Mouse (Mus musculus): ENCODE data around the gene Repin1.

Gene Repin1

GRCm38 (mm10) chr6:48593158-48594042 lies at the start of gene Repin1, which contains the start of gene Gm44965:
Repin1 (plus strand) TSS chr6:48593883.
Gm44965 (plus strand) TSS chr6:48593941.
- DNase-seq = peak; percentile 91 to 93

DNA sequence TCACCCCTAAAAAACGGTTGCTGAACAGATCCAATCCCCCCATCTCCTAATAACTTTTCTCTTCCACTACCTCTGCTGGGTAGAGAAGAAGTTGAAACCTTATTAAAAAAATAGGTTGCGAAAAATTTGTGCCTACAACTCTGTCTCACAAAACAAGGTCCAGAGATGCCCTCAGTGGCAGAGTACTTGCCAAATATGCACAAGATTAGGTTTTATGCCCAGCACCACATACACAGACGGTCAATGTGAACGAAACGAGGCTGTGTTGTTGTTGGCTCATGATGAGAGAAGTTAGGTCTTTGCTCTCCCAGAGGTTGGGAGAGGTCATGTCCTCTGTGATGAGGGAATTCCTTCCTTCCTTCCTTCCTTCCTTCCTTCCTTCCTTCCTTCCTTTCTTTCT lies 48.4 kb upstream of the Repin1 start:
- no peak for DNase-seq

GRCm38 (mm10) chr6:48546271-48546670 lies 47.4 kb upstream of the Repin1 start:
- DNase-seq = peak in 1 of 2 experiments; percentile 48

DNA sequence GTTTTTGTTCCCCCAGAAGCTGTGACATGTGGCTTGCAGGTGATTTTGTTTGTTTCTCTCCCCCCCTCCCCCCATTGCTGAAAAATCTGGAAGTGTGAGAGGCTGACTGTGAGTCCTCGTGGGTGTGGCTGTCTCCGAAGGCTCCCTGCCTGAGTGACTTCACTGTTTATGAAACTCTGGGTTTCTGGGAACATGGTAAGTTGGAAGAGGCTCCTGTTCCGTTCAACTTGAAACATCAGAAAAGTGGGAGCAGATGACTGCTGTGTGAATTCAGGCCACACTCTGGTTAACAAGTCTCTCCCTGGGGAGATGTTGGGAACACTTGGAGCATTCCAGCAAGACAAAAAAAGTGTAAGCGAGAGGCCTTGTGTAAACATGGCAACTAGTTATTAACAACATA lies 46.8 kb upstream of the Repin1 start:
- DNase-seq = peak; percentile 38 to 69

GRCm38 (mm10) chr6:48548314-48548713 lies 45.4 kb upstream of the Repin1 start:
- no peak for DNase-seq

- DNase-seq = peak; percentile 27 to 36
Measured at GRCm38 (mm10) chr6:48552918-48553317, 40.8 kb upstream of the Repin1 start.

GRCm38 (mm10) chr6:48553819-48554218 lies 39.9 kb upstream of the Repin1 start:
- no peak for DNase-seq

GRCm38 (mm10) chr6:48554280-48555103 lies 39.2 kb upstream of the Repin1 start, which contains the start of gene Lrrc61:
Lrrc61 (plus strand) TSS chr6:48554796.
- DNase-seq = peak; percentile 98 to 99

DNA sequence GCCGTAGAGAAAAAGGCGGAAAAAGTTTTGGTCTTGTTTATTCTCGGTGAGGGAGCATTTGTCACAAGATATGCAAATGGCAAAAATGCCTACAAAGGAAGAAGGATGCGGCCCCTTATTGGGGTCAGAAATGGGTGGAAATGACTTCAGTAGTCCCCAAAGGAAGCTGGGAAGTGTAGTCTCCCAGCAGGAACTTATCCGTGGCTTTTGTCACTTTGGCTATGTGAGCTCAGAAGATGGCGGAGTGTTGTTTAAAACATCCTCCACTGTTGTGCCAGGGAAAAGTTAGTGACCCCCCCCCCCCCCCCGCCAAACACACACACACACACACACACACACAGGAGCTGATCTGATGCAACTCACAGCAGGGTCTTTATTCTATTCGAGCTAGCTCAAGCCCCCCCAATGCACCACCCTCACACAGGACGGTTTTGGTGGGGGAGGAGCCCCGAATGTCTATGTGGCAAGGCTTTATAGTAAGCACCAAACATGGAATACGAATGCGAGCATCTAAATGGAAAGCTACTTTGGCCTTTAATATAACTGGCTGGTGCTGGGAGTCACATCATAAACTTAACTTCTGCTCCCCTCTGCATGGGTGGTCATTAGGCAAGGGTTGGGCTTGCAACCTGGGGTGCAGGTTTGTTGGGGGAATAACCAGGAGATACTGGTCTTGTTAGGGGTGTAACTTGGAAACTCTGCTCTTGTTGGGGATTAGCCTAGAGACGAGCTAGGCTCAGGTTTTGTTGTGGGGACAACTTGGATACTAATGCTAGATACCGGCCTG lies 38.4 kb upstream of the Repin1 start:
- DNase-seq = peak; percentile 66 to 83

DNA sequence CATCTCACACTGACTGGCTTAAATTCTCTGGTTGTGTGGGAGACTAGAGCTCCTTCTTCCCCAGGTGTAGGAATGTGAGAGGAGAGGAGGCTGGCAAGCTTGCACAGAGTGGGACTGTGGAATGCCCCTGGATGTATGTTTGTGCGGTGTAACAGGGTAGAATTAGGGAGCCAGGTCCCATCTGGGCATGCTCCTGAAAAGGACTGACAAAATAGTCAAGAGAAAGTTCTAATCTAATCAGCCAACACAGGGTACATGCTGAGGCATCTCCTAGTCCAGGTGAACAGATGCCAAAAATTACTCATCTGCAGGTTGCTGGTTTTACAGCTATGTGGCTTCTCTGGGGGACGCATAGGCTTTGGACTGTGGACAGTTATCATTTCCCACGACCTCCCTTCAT lies 37.7 kb upstream of the Repin1 start:
- no peak for DNase-seq

GRCm38 (mm10) chr6:48565693-48566310 lies 27.9 kb upstream of the Repin1 start:
- no peak for DNase-seq

GRCm38 (mm10) chr6:48566312-48566711 lies 27.4 kb upstream of the Repin1 start:
- peak; percentile 50 to 53 for DNase-seq

- DNase-seq = peak in 1 of 2 experiments; percentile 30
Measured at GRCm38 (mm10) chr6:48568036-48568984, 25.4 kb upstream of the Repin1 start.

DNA sequence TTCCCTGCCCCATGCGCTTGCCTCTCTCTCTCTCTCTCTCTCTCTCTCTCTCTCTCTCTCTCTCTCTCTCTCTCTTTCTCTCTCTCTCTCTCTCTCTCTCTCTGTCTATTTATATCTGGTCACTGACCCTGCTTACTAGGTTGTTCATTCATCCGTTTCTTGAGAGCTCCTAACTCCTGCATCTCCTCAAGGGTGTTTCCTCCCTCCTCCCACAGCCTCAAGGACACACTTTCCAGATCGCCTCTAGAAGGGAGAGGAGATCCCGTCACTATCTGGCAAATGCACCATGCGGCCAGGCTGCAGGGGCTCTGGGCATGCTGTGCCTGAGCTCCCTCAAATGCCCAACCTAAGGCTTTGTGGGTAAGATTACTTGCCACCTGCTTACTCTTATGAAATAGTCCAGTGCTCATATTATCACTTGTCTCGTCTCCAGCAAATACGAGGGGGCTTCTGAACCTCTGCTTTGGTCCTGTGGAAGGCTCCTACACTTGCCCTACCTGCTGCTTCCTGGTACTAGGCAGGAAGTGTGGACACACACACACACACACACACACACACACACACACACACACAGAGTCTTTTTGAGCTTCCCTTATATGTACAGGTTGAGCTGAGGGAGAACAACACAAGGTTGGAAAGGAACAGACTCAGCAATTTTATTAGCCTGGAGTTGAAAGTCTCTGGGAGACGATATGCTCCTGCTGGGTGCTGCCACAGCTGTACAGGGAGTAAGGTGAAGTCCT lies 24.4 kb upstream of the Repin1 start:
- DNase-seq = no peak

GRCm38 (mm10) chr6:48572014-48572413 lies 21.7 kb upstream of the Repin1 start:
- DNase-seq = no peak

GRCm38 (mm10) chr6:48572572-48573061 lies 21.1 kb upstream of the Repin1 start, which contains the start of gene Rarres2:
Rarres2 (minus strand) TSS chr6:48572789.
- DNase-seq = peak; percentile 59 to 62

DNA sequence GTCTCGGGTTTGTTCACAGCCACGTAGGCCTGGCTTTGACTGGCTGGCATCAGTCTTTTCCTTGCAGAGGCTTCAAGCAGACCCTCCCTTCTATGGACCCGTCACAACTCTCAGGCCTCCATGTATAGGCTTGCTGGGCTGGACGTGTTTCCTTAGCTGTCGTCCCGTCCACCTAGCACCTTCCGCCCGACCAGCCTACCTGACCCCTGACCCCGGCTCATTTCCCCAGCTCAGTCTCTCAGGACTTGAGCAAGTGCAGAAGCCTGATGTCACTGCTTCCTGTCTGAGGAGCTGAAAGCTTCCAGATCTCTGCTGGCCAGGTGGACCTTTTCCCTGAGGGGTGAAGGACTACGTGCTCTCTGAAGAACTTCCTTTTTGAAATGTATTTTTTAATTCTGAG lies 20.4 kb upstream of the Repin1 start:
- DNase-seq = peak in 1 of 2 experiments; percentile 52

DNA sequence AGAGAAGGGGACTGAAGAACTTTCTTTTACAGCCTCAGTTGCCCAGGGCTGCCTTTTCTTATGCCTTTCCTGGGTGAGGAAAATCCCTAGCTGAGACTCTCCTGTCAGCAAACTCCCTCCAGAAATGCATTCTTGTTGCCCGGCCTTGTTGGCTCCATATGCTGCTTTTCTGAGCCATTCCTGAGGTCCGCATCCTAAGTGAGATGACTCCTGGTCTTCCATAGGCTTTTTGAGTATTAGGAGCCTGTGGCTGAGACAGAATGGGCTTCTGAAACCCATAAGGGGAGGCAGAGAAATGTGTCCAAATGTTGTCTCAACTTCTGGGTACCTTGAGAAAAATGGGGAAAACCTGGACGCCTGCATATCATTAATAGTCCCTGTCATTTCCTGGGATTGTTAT lies 19.7 kb upstream of the Repin1 start:
- no peak for DNase-seq

GRCm38 (mm10) chr6:48578736-48579135 lies 14.9 kb upstream of the Repin1 start:
- no peak for DNase-seq

DNA sequence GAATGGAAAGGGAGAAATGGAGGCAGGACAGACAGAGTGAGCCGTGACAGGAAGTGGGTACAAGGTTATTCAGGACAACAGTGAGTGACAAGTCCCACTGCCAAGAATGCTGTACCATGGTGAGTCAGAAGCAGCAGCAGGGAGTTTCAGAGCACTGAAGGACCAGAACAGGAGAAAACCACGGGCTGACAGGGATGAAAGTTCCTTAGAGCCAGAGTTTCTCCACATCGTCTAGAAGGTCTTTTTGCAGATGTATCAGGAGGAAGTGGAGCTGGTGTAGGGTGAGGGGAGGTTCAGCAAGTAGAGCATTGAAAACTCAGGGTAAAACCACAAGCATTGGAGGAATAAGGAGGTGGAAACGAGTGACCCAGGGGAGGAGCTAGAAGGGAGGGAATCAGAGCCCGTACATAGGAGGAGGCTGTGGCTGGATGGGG lies 14.5 kb upstream of the Repin1 start:
- peak; percentile 38 to 51 for DNase-seq
